Mouse (Mus musculus) spleen, postnatal 36 days (tissue): ENCODE measurements around the gene Enpp3.

Experiments used
- DNase-seq, 2 experiments: peaks; one replicate each; pipeline ENCODE4 v3.0.0; 2022; ENCODE audit warnings: low spot score in 2 of 2, mixed read lengths in 1 of 2

Enpp3 gene

GRCm38 (mm10) chr10:24765151-24765755 lies 77.4 kb downstream of the Enpp3 start:
- no peak for DNase-seq

GRCm38 (mm10) chr10:24764640-24765039 lies 78.0 kb downstream of the Enpp3 start:
- no peak for DNase-seq

- DNase-seq: peak in 1 of 2 experiments; percentile 16
These were observed 79.4 kb downstream of the Enpp3 start for GRCm38 (mm10) chr10:24763257-24763656.

- DNase-seq: no peak
These were observed 84.2 kb downstream of the Enpp3 start for GRCm38 (mm10) chr10:24758326-24758915.

GRCm38 (mm10) chr10:24754874-24755540 lies 87.6 kb downstream of the Enpp3 start:
- DNase-seq: no peak

GRCm38 (mm10) chr10:24754251-24754835 lies 88.3 kb downstream of the Enpp3 start:
- peak; percentile 62 to 70 for DNase-seq

- DNase-seq: peak; percentile 7 to 10
These were observed 88.9 kb downstream of the Enpp3 start for GRCm38 (mm10) chr10:24753536-24754250.

GRCm38 (mm10) chr10:24742950-24743487 lies 99.6 kb downstream of the Enpp3 start:
- DNase-seq: no peak

GRCm38 (mm10) chr10:24741229-24742198 lies 101.1 kb downstream of the Enpp3 start:
- DNase-seq: no peak

GRCm38 (mm10) chr10:24739171-24739570 lies 103.5 kb downstream of the Enpp3 start:
- DNase-seq: no peak

- no peak for DNase-seq
These were observed 104.2 kb downstream of the Enpp3 start for GRCm38 (mm10) chr10:24738456-24738855.

- DNase-seq: no peak
These were observed 107.4 kb downstream of the Enpp3 start for GRCm38 (mm10) chr10:24735027-24735777.

- DNase-seq: no peak
These were observed 115.1 kb downstream of the Enpp3 start for GRCm38 (mm10) chr10:24727478-24727877.

GRCm38 (mm10) chr10:24725197-24725596 lies 117.4 kb downstream of the Enpp3 start:
- no peak for DNase-seq
